11 mouse cellular contexts compared by ENCODE assay signal in genomic region chr1:159760970-159761369, GRCm38 (mm10).
DNase-seq lines count a peak whose midpoint lies in the region; ATAC-seq and TF ChIP-seq lines count a peak whose summit lies in the region.
"Had no signal": no experiment of that assay in that cellular context is flagged by ENCODE, and none has a peak within 500 bp of the region (broad histone marks: within the 10 kb centered on the region; RNA-seq: fewer than 3 reads in every experiment).

No protein-coding gene starts in this region.

- H3K27ac ChIP-seq in hindbrain, embryonic 15.5 days (replicated peaks), result no peak overlapping the region
- H3K27ac ChIP-seq in hindbrain, embryonic 10.5 days, result no peak overlapping the region
- 0 out of 2 replicates have a peak overlapping the region, but pooled peaks have one; percentile 27 for H3K27ac ChIP-seq in hindbrain, postnatal 0 days

- DNase-seq in hindbrain, embryonic 10.5 days (ENCODE audit: low spot score), result no peak
- peak; percentile 73 to 83 for DNase-seq in right cerebral cortex, postnatal 10 days (ENCODE audit: low spot score in 2 of 2)
- DNase-seq in right cerebral cortex, adult 2 months (ENCODE audit: low spot score in 2 of 2), result no peak
- DNase-seq in hindbrain, postnatal 0 days (ENCODE audit: low spot score), result peak; percentile 76
- DNase-seq in adrenal gland, postnatal 36 days, result no peak
- DNase-seq in ovary, postnatal 36 days (ENCODE audit: low spot score), result no peak
- DNase-seq: heart, adult 18-20 months; heart, postnatal 4 days had no signal

- peak; percentile 85 for ATAC-seq in hindbrain, embryonic 15.5 days (ENCODE audit: low FRiP score, low read depth)
- peak; percentile 91 for ATAC-seq in hindbrain, postnatal 0 days
- ATAC-seq: activated CD4-positive, CD25-positive, alpha-beta regulatory T cell, adult 4 months had no signal

- H3K4me2 ChIP-seq in hindbrain, embryonic 15.5 days, result no peak overlapping the region
- H3K4me2 ChIP-seq in hindbrain, postnatal 0 days (ENCODE audit: low read depth, low read length), result no peak overlapping the region

- H3K36me3 ChIP-seq in hindbrain, embryonic 15.5 days, result no peaks in the 10 kb centered on the region
- H3K36me3 ChIP-seq in hindbrain, embryonic 10.5 days, result no peaks in the 10 kb centered on the region
- no peaks in the 10 kb centered on the region for H3K36me3 ChIP-seq in hindbrain, postnatal 0 days (ENCODE audit: insufficient read depth, low read length)

- H3K27me3 ChIP-seq in hindbrain, embryonic 15.5 days, result no peaks in the 10 kb centered on the region
- H3K27me3 ChIP-seq in hindbrain, embryonic 10.5 days (ENCODE audit: insufficient read depth, poor library complexity, severe bottlenecking), result no peaks in the 10 kb centered on the region; the same call in 1 of the 2 replicates
- no peaks in the 10 kb centered on the region for H3K27me3 ChIP-seq in hindbrain, postnatal 0 days (ENCODE audit: insufficient read depth, low read length)

- no peak overlapping the region for H3K9ac ChIP-seq in hindbrain, embryonic 15.5 days
- no peak overlapping the region for H3K9ac ChIP-seq in hindbrain, postnatal 0 days (replicated peaks; ENCODE audit: low read length)

- no peak for TF ChIP-seq CTCF in hindbrain, postnatal 0 days (IDR thresholded peaks at IDR 0.05; ENCODE audit: low read depth)

- no peaks in the 10 kb centered on the region for H3K4me1 ChIP-seq in hindbrain, embryonic 15.5 days (replicated peaks)
- no peaks in the 10 kb centered on the region for H3K4me1 ChIP-seq in hindbrain, embryonic 10.5 days (replicated peaks)
- H3K4me1 ChIP-seq in hindbrain, postnatal 0 days (ENCODE audit: insufficient read depth, low read length), result no peaks in the 10 kb centered on the region

- no peaks in the 10 kb centered on the region for H3K9me3 ChIP-seq in hindbrain, embryonic 15.5 days
- no peaks in the 10 kb centered on the region for H3K9me3 ChIP-seq in hindbrain, embryonic 10.5 days
- H3K9me3 ChIP-seq in hindbrain, postnatal 0 days (ENCODE audit: low read length), result no peaks in the 10 kb centered on the region

- no peak overlapping the region for H3K4me3 ChIP-seq in hindbrain, embryonic 15.5 days
- H3K4me3 ChIP-seq in hindbrain, embryonic 10.5 days, result no peak overlapping the region
- H3K4me3 ChIP-seq in hindbrain, postnatal 0 days (ENCODE audit: low read length), result no peak overlapping the region
- H3K4me3 ChIP-seq: myocyte had no signal

Comparison
In these comparisons a context has a peak if more than half of its experiments do, and no peak if none do; other contexts are left out.
1. DNase-seq: peak in right cerebral cortex, postnatal 10 days (2 of 2) and hindbrain, postnatal 0 days (single experiment); none in hindbrain, embryonic 10.5 days (single experiment), right cerebral cortex, adult 2 months (0 of 2), adrenal gland, postnatal 36 days (0 of 2) and ovary, postnatal 36 days (single experiment).